Mouse (Mus musculus): ENCODE measurements around the gene Prune2. TPM values are rescaled to one million over a fixed set of nuclear protein-coding genes. Genes with fewer than 3 reads are reported as not detected.

Prune2 gene
- polyA plus RNA-seq, 1 experiment from 2014 or later, result 0.67 TPM

DNA sequence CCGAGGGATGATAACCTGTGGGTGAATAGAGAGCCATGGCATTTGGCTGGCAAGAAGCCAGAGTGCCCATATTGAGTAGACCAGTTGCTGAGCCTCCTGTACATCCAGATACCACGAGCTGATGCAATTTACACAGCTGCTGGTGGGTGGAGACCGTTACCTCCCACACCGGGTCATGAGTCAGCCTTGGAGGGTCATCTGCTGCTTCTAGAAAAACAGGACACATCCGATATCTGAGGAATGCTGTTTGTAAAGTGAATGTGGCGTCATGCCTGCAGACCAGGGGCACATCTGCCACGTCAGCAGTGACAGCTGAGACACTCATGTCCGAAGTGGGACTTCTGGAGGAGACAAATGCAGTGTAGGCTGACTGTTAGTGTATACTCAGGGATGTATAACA, 3.6 kb downstream of the Prune2 start:
- H3K9ac ChIP-seq (replicated peaks), result no peak overlapping the region
- no peak overlapping the region for H3K27ac ChIP-seq (ENCODE audit: low read depth)
- H3K4me1 ChIP-seq (ENCODE audit: insufficient read depth), result no peaks in the 10 kb centered on the region; the same call in 1 of the 2 replicates
- TF ChIP-seq CTCF (IDR thresholded peaks at IDR 0.05; ENCODE audit: low read depth) (no peak), EP300 (IDR thresholded peaks at IDR 0.05; ENCODE audit: low read depth) (no peak; the same call in 1 of the 2 replicates)
- H3K4me2 ChIP-seq (ENCODE audit: low read depth, low read length), result no peak overlapping the region
- WGBS (ENCODE audit: insufficient replicate concordance), result 38% methylated on average over 8 of the region's 8 CpGs
- no peaks in the 10 kb centered on the region for H3K36me3 ChIP-seq (replicated peaks; ENCODE audit: insufficient read depth, low read length)
- H3K27me3 ChIP-seq (ENCODE audit: insufficient read depth, low read length), result peaks cover 10% of the 10 kb centered on the region
- DNase-seq (no peak), ATAC-seq (no peak)
- no peak overlapping the region for H3K4me3 ChIP-seq (ENCODE audit: low read depth, low read length)
- H3K9me3 ChIP-seq (ENCODE audit: low read length), result no peaks in the 10 kb centered on the region

- Histone ChIP-seq H3K9ac (replicated peaks) (no peak overlapping the region), H3K36me3 (replicated peaks; ENCODE audit: insufficient read depth, low read length) (no peaks in the 10 kb centered on the region), H3K4me2 (ENCODE audit: low read depth, low read length) (no peak overlapping the region), H3K4me1 (ENCODE audit: insufficient read depth) (no peaks in the 10 kb centered on the region; the same call in 1 of the 2 replicates), H3K27ac (ENCODE audit: low read depth) (no peak overlapping the region), H3K4me3 (ENCODE audit: low read depth, low read length) (no peak overlapping the region), H3K27me3 (ENCODE audit: insufficient read depth, low read length) (peaks cover under 1% of the 10 kb centered on the region), H3K9me3 (ENCODE audit: low read length) (no peaks in the 10 kb centered on the region)
- ATAC-seq, result no peak
- TF ChIP-seq CTCF (IDR thresholded peaks at IDR 0.05; ENCODE audit: low read depth), result no peak
- no peak for TF ChIP-seq EP300 (IDR thresholded peaks at IDR 0.05; ENCODE audit: low read depth)
- 85% methylated on average over 3 of the region's 3 CpGs for WGBS (ENCODE audit: insufficient replicate concordance)
- no peak for DNase-seq
Observed at GRCm38 (mm10) chr19:16961036-16961435, 5.1 kb downstream of the Prune2 start.

GRCm38 (mm10) chr19:16963178-16963577, 7.3 kb downstream of the Prune2 start:
- Histone ChIP-seq H3K27me3 (ENCODE audit: insufficient read depth, low read length) (no peaks in the 10 kb centered on the region), H3K36me3 (replicated peaks; ENCODE audit: insufficient read depth, low read length) (no peaks in the 10 kb centered on the region), H3K4me1 (ENCODE audit: insufficient read depth) (no peaks in the 10 kb centered on the region), H3K4me2 (ENCODE audit: low read depth, low read length) (no peak overlapping the region), H3K4me3 (ENCODE audit: low read depth, low read length) (no peak overlapping the region), H3K9ac (replicated peaks) (no peak overlapping the region), H3K9me3 (ENCODE audit: low read length) (no peaks in the 10 kb centered on the region), H3K27ac (ENCODE audit: low read depth) (no peak overlapping the region)
- 82% methylated on average over 3 of the region's 3 CpGs for WGBS (ENCODE audit: insufficient replicate concordance)
- DNase-seq, result no peak
- TF ChIP-seq CTCF (IDR thresholded peaks at IDR 0.05; ENCODE audit: low read depth), result no peak
- TF ChIP-seq EP300 (IDR thresholded peaks at IDR 0.05; ENCODE audit: low read depth), result no peak
- no peak for ATAC-seq

- H3K4me2 ChIP-seq (ENCODE audit: low read depth, low read length), result no peak overlapping the region
- no peak for ATAC-seq
- no peaks in the 10 kb centered on the region for H3K36me3 ChIP-seq (replicated peaks; ENCODE audit: insufficient read depth, low read length)
- no peak overlapping the region for H3K4me3 ChIP-seq (ENCODE audit: low read depth, low read length)
- H3K27me3 ChIP-seq (ENCODE audit: insufficient read depth, low read length), result no peaks in the 10 kb centered on the region
- WGBS (ENCODE audit: insufficient replicate concordance), result 65% methylated on average over 5 of the region's 5 CpGs
- TF ChIP-seq CTCF (IDR thresholded peaks at IDR 0.05; ENCODE audit: low read depth), result no peak
- no peaks in the 10 kb centered on the region for H3K9me3 ChIP-seq (ENCODE audit: low read length)
- no peaks in the 10 kb centered on the region for H3K4me1 ChIP-seq (ENCODE audit: insufficient read depth)
- H3K27ac ChIP-seq (ENCODE audit: low read depth), result no peak overlapping the region
- no peak for DNase-seq
- H3K9ac ChIP-seq (replicated peaks), result no peak overlapping the region
Observed at GRCm38 (mm10) chr19:16968768-16969167, 12.8 kb downstream of the Prune2 start.

- Histone ChIP-seq H3K4me2 (ENCODE audit: low read depth, low read length) (no peak overlapping the region), H3K27ac (ENCODE audit: low read depth) (no peak overlapping the region), H3K27me3 (ENCODE audit: insufficient read depth, low read length) (no peaks in the 10 kb centered on the region), H3K9ac (replicated peaks) (no peak overlapping the region), H3K4me3 (ENCODE audit: low read depth, low read length) (no peak overlapping the region), H3K9me3 (ENCODE audit: low read length) (no peaks in the 10 kb centered on the region), H3K4me1 (ENCODE audit: insufficient read depth) (no peaks in the 10 kb centered on the region), H3K36me3 (replicated peaks; ENCODE audit: insufficient read depth, low read length) (no peaks in the 10 kb centered on the region)
- WGBS (ENCODE audit: insufficient replicate concordance), result 23% methylated on average over 2 of the region's 2 CpGs
- DNase-seq (no peak), ATAC-seq (no peak)
- no peak for TF ChIP-seq EP300 (IDR thresholded peaks at IDR 0.05; ENCODE audit: low read depth)
- TF ChIP-seq CTCF (IDR thresholded peaks at IDR 0.05; ENCODE audit: low read depth), result no peak
Observed at GRCm38 (mm10) chr19:16970612-16971011, 14.7 kb downstream of the Prune2 start.

- Histone ChIP-seq H3K4me2 (ENCODE audit: low read depth, low read length) (no peak overlapping the region), H3K27ac (ENCODE audit: low read depth) (no peak overlapping the region), H3K4me3 (ENCODE audit: low read depth, low read length) (no peak overlapping the region), H3K4me1 (ENCODE audit: insufficient read depth) (no peaks in the 10 kb centered on the region), H3K27me3 (ENCODE audit: insufficient read depth, low read length) (no peaks in the 10 kb centered on the region), H3K9me3 (ENCODE audit: low read length) (no peaks in the 10 kb centered on the region), H3K36me3 (replicated peaks; ENCODE audit: insufficient read depth, low read length) (no peaks in the 10 kb centered on the region), H3K9ac (replicated peaks) (no peak overlapping the region)
- 45% methylated on average over 3 of the region's 3 CpGs for WGBS (ENCODE audit: insufficient replicate concordance)
- DNase-seq (no peak), ATAC-seq (no peak)
- TF ChIP-seq EP300 (IDR thresholded peaks at IDR 0.05; ENCODE audit: low read depth), result no peak
- TF ChIP-seq CTCF (IDR thresholded peaks at IDR 0.05; ENCODE audit: low read depth), result no peak
Observed at GRCm38 (mm10) chr19:16978910-16979309, 23.0 kb downstream of the Prune2 start.

DNA sequence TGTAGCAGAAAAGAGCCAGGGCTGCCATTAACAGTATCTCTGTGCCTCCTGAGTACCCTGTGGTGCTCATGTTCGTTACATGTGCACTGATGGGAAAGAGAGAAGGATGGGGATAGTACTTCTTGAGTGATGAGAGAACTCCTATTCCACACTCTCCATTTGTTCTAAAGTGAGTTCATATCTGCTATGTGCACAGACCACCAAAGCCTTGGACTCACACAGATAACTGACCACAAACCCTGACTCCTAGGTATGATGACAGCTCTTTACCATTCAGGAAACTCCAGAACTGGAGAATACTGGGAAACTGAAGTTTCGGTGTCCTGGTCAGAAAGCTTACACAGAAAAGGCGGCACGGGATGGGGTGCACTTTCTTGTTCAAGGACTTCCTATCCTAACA, 25.8 kb downstream of the Prune2 start:
- no peak overlapping the region for H3K4me3 ChIP-seq (ENCODE audit: low read depth, low read length)
- TF ChIP-seq CTCF (IDR thresholded peaks at IDR 0.05; ENCODE audit: low read depth) (no peak), EP300 (IDR thresholded peaks at IDR 0.05; ENCODE audit: low read depth) (no peak)
- H3K9me3 ChIP-seq (ENCODE audit: low read length), result no peaks in the 10 kb centered on the region
- H3K4me2 ChIP-seq (ENCODE audit: low read depth, low read length), result no peak overlapping the region
- ATAC-seq (no peak), DNase-seq (no peak)
- no peaks in the 10 kb centered on the region for H3K4me1 ChIP-seq (ENCODE audit: insufficient read depth)
- H3K27me3 ChIP-seq (ENCODE audit: insufficient read depth, low read length), result no peaks in the 10 kb centered on the region
- no peak overlapping the region for H3K9ac ChIP-seq (replicated peaks)
- no peaks in the 10 kb centered on the region for H3K36me3 ChIP-seq (replicated peaks; ENCODE audit: insufficient read depth, low read length)
- no peak overlapping the region for H3K27ac ChIP-seq (ENCODE audit: low read depth)
- 51% methylated on average over 4 of the region's 4 CpGs for WGBS (ENCODE audit: insufficient replicate concordance)

Data from liver, postnatal 0 days (tissue).